Mouse (Mus musculus) limb, embryonic 12.5 days (tissue): ENCODE measurements at regions not wholly inside any gene's neighbourhood (a gene's known extent, or its start where the extent isn't known, plus 50 kb on each side); places are given as distances from the start of the nearest gene placed in this dataset.
"Not testable (repeated sequence)": the region's sequence is repeated elsewhere in the genome, so short reads cannot be mapped to it uniquely, and the experiment has no call there.

Experiments
- ATAC-seq: fragments of 200-750 bp; cut with Nextera tagmentation; 2 replicates; pipeline ENCODE4 v1.8.0; 2017; ENCODE audit warnings: low read depth, moderate TSS enrichment; ENCODE audit not compliant: insufficient number of reproducible peaks, insufficient read depth, low FRiP score, low TSS enrichment
- H3K27ac ChIP-seq: fragments of 300-500 bp; sonication (generic); 2 replicates; pipeline ENCODE4 v1.5.1; 2016; ENCODE audit warnings: mild to moderate bottlenecking, moderate library complexity
- H3K27me3 ChIP-seq: fragments of 300-500 bp; sonication (generic); 2 replicates; pipeline ENCODE4 v1.6.1; 2016; ENCODE audit warnings: mild to moderate bottlenecking, moderate library complexity
- H3K36me3 ChIP-seq: fragments of 300-500 bp; sonication (generic); 2 replicates; pipeline ENCODE4 v1.6.1; 2016; ENCODE audit warnings: mild to moderate bottlenecking, moderate library complexity
- H3K4me1 ChIP-seq: fragments of 300-500 bp; sonication (generic); replicated peaks from 2 replicates; pipeline ENCODE4 v1.6.1; 2016
- H3K4me2 ChIP-seq: fragments of 300-500 bp; sonication (generic); 2 replicates; pipeline ENCODE4 v1.6.1; 2016; ENCODE audit warnings: mild to moderate bottlenecking, moderate library complexity
- H3K4me3 ChIP-seq: fragments of 300-500 bp; sonication (generic); replicated peaks from 2 replicates; pipeline ENCODE4 v1.5.1; 2016; ENCODE audit warnings: mild to moderate bottlenecking
- H3K9ac ChIP-seq: fragments of 300-500 bp; sonication (generic); replicated peaks from 2 replicates; pipeline ENCODE4 v1.6.1; 2016; ENCODE audit warnings: mild to moderate bottlenecking, moderate library complexity
- H3K9me3 ChIP-seq: fragments of 300-500 bp; sonication (generic); 2 replicates; pipeline ENCODE4 v1.6.1; 2016; ENCODE audit warnings: mild to moderate bottlenecking, moderate library complexity
- WGBS: fragments of 180-500 bp; shearing (Covaris S2); methylation state at CpG from one replicate; pipeline ENCODE4 v1.1.7; 2016; 5-methylcytosine and 5-hydroxymethylcytosine counted together

DNA sequence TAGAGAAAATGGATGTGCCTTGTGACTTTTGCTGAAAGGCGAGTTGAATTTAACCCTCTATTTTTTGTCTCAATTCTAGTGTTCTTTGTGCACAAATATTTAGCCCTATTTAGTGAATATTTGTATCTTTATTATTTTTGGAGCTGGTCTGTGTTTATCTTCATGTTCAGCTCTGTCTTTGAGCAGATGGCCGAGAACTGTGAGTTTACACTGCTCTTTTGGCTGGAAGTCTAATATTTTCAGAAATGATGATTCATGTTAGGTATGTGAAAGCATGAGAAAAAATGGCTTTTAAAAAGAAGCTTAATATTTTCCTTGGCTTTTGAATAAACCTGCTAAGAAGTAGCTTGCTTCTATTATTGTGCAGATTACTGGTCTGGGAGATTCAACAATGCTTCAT, 505.4 kb downstream of the Sema5a start:
- Histone ChIP-seq H3K4me2 (no peak overlapping the region), H3K36me3 (no peaks in the 10 kb centered on the region), H3K4me1 (no peaks in the 10 kb centered on the region), H3K27me3 (0 out of 2 replicates have a peak, but pooled peaks cover 2% of the 10 kb centered on the region), H3K27ac (no peak overlapping the region), H3K4me3 (no peak overlapping the region), H3K9me3 (no peaks in the 10 kb centered on the region), H3K9ac (no peak overlapping the region)
- WGBS, result 80% methylated on average over 2 of the region's 2 CpGs
- no peak for ATAC-seq

GRCm38 (mm10) chr15:32751991-32752390, 507.4 kb downstream of the Sema5a start:
- H3K4me1 ChIP-seq, result no peaks in the 10 kb centered on the region
- H3K27me3 ChIP-seq, result 0 out of 2 replicates have a peak, but pooled peaks cover 2% of the 10 kb centered on the region
- no peak for ATAC-seq
- 80% methylated on average over 3 of the region's 3 CpGs for WGBS
- no peaks in the 10 kb centered on the region for H3K36me3 ChIP-seq
- no peak overlapping the region for H3K4me3 ChIP-seq
- H3K27ac ChIP-seq, result no peak overlapping the region
- no peaks in the 10 kb centered on the region for H3K9me3 ChIP-seq
- no peak overlapping the region for H3K9ac ChIP-seq
- no peak overlapping the region for H3K4me2 ChIP-seq

- Histone ChIP-seq H3K27me3 (no peaks in the 10 kb centered on the region), H3K36me3 (no peaks in the 10 kb centered on the region), H3K9ac (no peak overlapping the region), H3K27ac (no peak overlapping the region), H3K4me2 (no peak overlapping the region), H3K4me3 (no peak overlapping the region), H3K9me3 (no peaks in the 10 kb centered on the region), H3K4me1 (no peaks in the 10 kb centered on the region)
- WGBS, result 82% methylated on average over 3 of the region's 3 CpGs
- no peak for ATAC-seq
Observed at GRCm38 (mm10) chr15:32760141-32760540, 515.5 kb downstream of the Sema5a start.

- Histone ChIP-seq H3K27ac (no peak overlapping the region), H3K4me1 (no peaks in the 10 kb centered on the region), H3K4me3 (no peak overlapping the region), H3K4me2 (no peak overlapping the region), H3K9me3 (no peaks in the 10 kb centered on the region), H3K27me3 (no peaks in the 10 kb centered on the region), H3K36me3 (no peaks in the 10 kb centered on the region), H3K9ac (no peak overlapping the region)
- peak; percentile 59; the same call in 1 of the 2 replicates for ATAC-seq
- 6% methylated on average over 4 of the region's 4 CpGs for WGBS
Observed at GRCm38 (mm10) chr15:32766011-32766701, 521.5 kb downstream of the Sema5a start.

DNA sequence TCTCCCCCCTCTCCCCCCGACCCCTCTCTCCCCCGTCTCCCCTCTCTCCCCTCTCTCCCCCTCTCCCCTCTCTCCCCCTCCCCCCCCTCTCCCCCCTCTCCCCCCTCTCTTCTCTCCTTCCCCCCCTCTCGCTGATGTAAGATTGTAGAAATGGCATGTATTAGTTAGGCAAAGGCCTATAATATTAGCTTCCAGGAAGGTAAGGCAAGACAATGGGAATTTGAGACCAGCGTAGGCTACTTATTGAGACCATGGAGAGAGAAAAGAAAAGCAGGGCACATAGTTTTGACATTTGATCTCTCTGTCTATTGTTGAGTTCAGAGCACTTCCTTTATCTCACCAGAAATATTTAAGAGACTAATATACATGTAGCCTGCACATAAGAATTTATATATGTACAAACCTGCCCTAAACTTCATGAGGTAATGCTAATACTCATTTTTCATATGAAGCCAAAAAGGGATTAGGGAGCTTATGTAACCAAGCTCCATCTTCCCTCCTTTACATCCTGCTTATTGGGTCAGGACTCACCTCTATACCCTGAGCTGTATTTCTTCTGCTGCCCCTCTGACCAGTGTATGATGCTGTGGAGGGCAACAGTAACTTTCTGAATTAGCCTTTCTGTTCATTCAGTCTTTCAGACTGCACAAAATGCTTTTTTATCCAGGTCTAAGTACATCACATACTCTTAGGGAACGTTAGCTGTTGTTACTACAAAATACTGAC, 522.3 kb downstream of the Sema5a start:
- H3K9me3 ChIP-seq, result no peaks in the 10 kb centered on the region
- no peak overlapping the region for H3K9ac ChIP-seq
- H3K4me3 ChIP-seq, result no peak overlapping the region
- H3K4me1 ChIP-seq, result no peaks in the 10 kb centered on the region
- no peak for ATAC-seq
- H3K4me2 ChIP-seq, result no peak overlapping the region
- H3K36me3 ChIP-seq, result no peaks in the 10 kb centered on the region
- no peak overlapping the region for H3K27ac ChIP-seq
- H3K27me3 ChIP-seq, result no peaks in the 10 kb centered on the region
- 57% methylated on average over 4 of the region's 5 CpGs for WGBS

GRCm38 (mm10) chr15:32778226-32778598, 533.6 kb downstream of the Sema5a start:
- H3K9ac ChIP-seq, H3K9me3 ChIP-seq, H3K4me1 ChIP-seq, H3K4me3 ChIP-seq, H3K27me3 ChIP-seq, H3K27ac ChIP-seq, ATAC-seq, H3K36me3 ChIP-seq: not testable (repeated sequence)
- peak overlapping the region; percentile 72; the same call in 1 of the 2 replicates for H3K4me2 ChIP-seq
- 32% methylated on average over 5 of the region's 5 CpGs for WGBS

- Histone ChIP-seq H3K4me2 (peak overlapping the region; percentile 72), H3K27ac (peak overlapping the region; percentile 45), H3K4me3 (peak overlapping the region; percentile 57), H3K9ac (peak overlapping the region; percentile 66)
- H3K4me1 ChIP-seq, H3K9me3 ChIP-seq, H3K36me3 ChIP-seq, H3K27me3 ChIP-seq: not testable (repeated sequence)
- ATAC-seq, result peak; percentile 97
- under 1% methylated on average over 33 of the region's 34 CpGs for WGBS
Observed at GRCm38 (mm10) chr15:32778599-32779273, 534.1 kb downstream of the Sema5a start.

DNA sequence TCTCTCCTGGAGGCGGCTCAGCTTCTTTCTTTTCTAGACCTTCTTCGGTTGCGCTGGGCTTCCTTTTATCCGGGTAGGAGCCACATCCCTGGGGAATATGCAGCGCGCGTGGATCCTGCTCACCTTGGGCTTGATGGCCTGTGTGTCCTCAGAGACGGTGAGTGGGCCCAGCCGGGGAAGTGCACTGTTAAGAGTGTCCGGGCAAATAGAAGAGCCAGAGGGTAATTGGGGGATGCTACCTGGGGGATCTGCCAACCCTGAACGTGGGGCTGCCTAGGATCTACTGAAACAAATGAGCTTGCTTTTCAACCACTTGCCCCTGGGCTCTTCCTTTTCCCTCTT, 534.6 kb downstream of the Sema5a start:
- peak overlapping the region; percentile 45 for H3K27ac ChIP-seq
- WGBS, result 4% methylated on average over 11 of the region's 11 CpGs

DNA sequence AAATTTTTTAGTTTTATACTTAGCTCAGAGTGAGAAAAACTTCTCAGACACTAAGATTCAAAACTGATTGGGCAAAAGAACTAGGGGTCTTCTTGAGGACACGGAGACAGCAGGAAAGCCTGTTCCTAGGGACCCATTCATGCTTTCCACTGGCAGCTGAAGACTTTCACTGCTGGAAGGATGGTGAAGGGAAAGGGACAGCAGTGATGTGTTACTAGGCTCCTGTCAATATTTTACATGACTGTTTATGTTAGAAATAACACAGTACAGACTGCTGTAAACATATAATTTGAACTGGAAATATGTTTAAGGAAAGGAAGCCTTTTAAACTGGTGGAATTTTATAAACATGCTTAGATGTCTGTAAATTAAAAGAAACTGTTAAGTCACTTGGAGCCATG, 537.0 kb downstream of the Sema5a start:
- H3K9ac ChIP-seq, H3K4me1 ChIP-seq, ATAC-seq, H3K36me3 ChIP-seq, H3K9me3 ChIP-seq, H3K27me3 ChIP-seq, H3K27ac ChIP-seq: not testable (repeated sequence)
- Histone ChIP-seq H3K4me2 (peak overlapping the region; percentile 72), H3K4me3 (0 out of 2 replicates have a peak overlapping the region, but pooled peaks have one; percentile 6)
- WGBS, result 51% methylated on average over 1 of the region's 1 CpGs

More for the DNA sequence above, 534.6 kb downstream of the Sema5a start:
- H3K9ac ChIP-seq, result peak overlapping the region; percentile 66
- H3K4me3 ChIP-seq, result peak overlapping the region; percentile 57
- H3K27me3 ChIP-seq, H3K4me1 ChIP-seq, ATAC-seq, H3K9me3 ChIP-seq, H3K36me3 ChIP-seq: not testable (repeated sequence)
- H3K4me2 ChIP-seq, result peak overlapping the region; percentile 72

- no peak overlapping the region for H3K4me2 ChIP-seq
- H3K27ac ChIP-seq, result no peak overlapping the region
- no peaks in the 10 kb centered on the region for H3K4me1 ChIP-seq
- peaks cover 42% of the 10 kb centered on the region for H3K36me3 ChIP-seq
- H3K27me3 ChIP-seq, result no peaks in the 10 kb centered on the region
- WGBS, result 89% methylated on average over 1 of the region's 1 CpGs
- ATAC-seq, result no peak
- H3K9me3 ChIP-seq, result peaks cover 15% of the 10 kb centered on the region
- H3K4me3 ChIP-seq, result no peak overlapping the region
- H3K9ac ChIP-seq, result no peak overlapping the region
Observed at GRCm38 (mm10) chr15:32799222-32799621, 554.6 kb downstream of the Sema5a start.

- Histone ChIP-seq H3K27me3 (no peaks in the 10 kb centered on the region), H3K4me2 (no peak overlapping the region), H3K27ac (no peak overlapping the region), H3K9ac (no peak overlapping the region), H3K9me3 (peaks cover 11% of the 10 kb centered on the region; the same call in 1 of the 2 replicates), H3K36me3 (no peaks in the 10 kb centered on the region), H3K4me3 (no peak overlapping the region), H3K4me1 (no peaks in the 10 kb centered on the region)
- whole genome bisulfite sequencing, result 40% methylated on average over 2 of the region's 2 CpGs
- ATAC-seq, result no peak
Observed at GRCm38 (mm10) chr15:32810849-32811632, 566.4 kb downstream of the Sema5a start.
